In genomic region chr17:74923101-74923500, GRCm38 (mm10) we compare ENCODE assay signal across 32 mouse cellular contexts.
DNase-seq lines count a peak whose midpoint lies in the region; ATAC-seq and TF ChIP-seq lines count a peak whose summit lies in the region.
"Had no signal": no experiment of that assay in that cellular context is flagged by ENCODE, and none has a peak within 500 bp of the region (broad histone marks: within the 10 kb centered on the region; RNA-seq: fewer than 3 reads in every experiment).

No protein-coding gene starts in this region.

- H3K36me3 ChIP-seq in kidney, postnatal 0 days (ENCODE audit: insufficient read depth, low read length), result no peaks in the 10 kb centered on the region
- no peaks in the 10 kb centered on the region for H3K36me3 ChIP-seq in lung, embryonic 16.5 days (ENCODE audit: control insufficient read depth, insufficient read depth, low read length)
- H3K36me3 ChIP-seq in intestine, embryonic 15.5 days, result no peaks in the 10 kb centered on the region
- H3K36me3 ChIP-seq in stomach, postnatal 0 days (ENCODE audit: control insufficient read depth, insufficient read depth, low read length), result no peaks in the 10 kb centered on the region
- H3K36me3 ChIP-seq: forebrain, embryonic 10.5 days; G1E; heart, embryonic 10.5 days; hindbrain, embryonic 15.5 days; midbrain, embryonic 10.5 days; neural tube, embryonic 13.5 days; stomach, embryonic 15.5 days had no signal

- ATAC-seq in kidney, postnatal 0 days (replicated peaks; ENCODE audit: low FRiP score, low read depth), result peak; percentile 69; the same call in 1 of the 2 replicates
- ATAC-seq in lung, embryonic 16.5 days (ENCODE audit: low read depth), result 0 out of 2 replicates have a peak, but pooled peaks have one; percentile 16
- peak; percentile 77 for ATAC-seq in intestine, embryonic 15.5 days
- ATAC-seq in stomach, postnatal 0 days (ENCODE audit: low FRiP score, low TSS enrichment), result peak; percentile 38; the same call in 1 of the 2 replicates
- ATAC-seq: forebrain, embryonic 16.5 days; midbrain, embryonic 16.5 days; Patski had no signal

- WGBS in kidney, postnatal 0 days, result 16% methylated on average over 9 of the region's 9 CpGs
- 42% methylated on average over 9 of the region's 9 CpGs for WGBS in lung, embryonic 16.5 days
- WGBS in intestine, embryonic 15.5 days, result 27% methylated on average over 9 of the region's 9 CpGs
- whole genome bisulfite sequencing in stomach, postnatal 0 days, result 36% methylated on average over 9 of the region's 9 CpGs

- H3K4me1 ChIP-seq in kidney, postnatal 0 days (replicated peaks; ENCODE audit: insufficient read depth, low read length), result no peaks in the 10 kb centered on the region
- H3K4me1 ChIP-seq in lung, embryonic 16.5 days (replicated peaks; ENCODE audit: control insufficient read depth, insufficient read depth, low read length), result no peaks in the 10 kb centered on the region
- peaks cover 9% of the 10 kb centered on the region; the same call in 1 of the 2 replicates for H3K4me1 ChIP-seq in intestine, embryonic 15.5 days (replicated peaks)
- H3K4me1 ChIP-seq in stomach, postnatal 0 days (replicated peaks; ENCODE audit: control insufficient read depth, insufficient read depth), result no peaks in the 10 kb centered on the region
- H3K4me1 ChIP-seq: hindbrain, embryonic 15.5 days; stomach, embryonic 15.5 days had no signal

- no peak for TF ChIP-seq CTCF in kidney, postnatal 0 days (IDR thresholded peaks at IDR 0.05; ENCODE audit: low read depth)
- TF ChIP-seq CTCF in stomach, postnatal 0 days (IDR thresholded peaks at IDR 0.05; ENCODE audit: low read depth), result no peak

- H3K27me3 ChIP-seq in kidney, postnatal 0 days (ENCODE audit: insufficient read depth, low read length), result no peaks in the 10 kb centered on the region
- no peaks in the 10 kb centered on the region for H3K27me3 ChIP-seq in lung, embryonic 16.5 days (ENCODE audit: control insufficient read depth, insufficient read depth, low read depth, low read length)
- H3K27me3 ChIP-seq in intestine, embryonic 15.5 days (replicated peaks), result no peaks in the 10 kb centered on the region
- H3K27me3 ChIP-seq in stomach, postnatal 0 days (ENCODE audit: control insufficient read depth, insufficient read depth, low read length), result no peaks in the 10 kb centered on the region
- H3K27me3 ChIP-seq: CH12.LX; hindbrain, embryonic 15.5 days; neural tube, embryonic 13.5 days; Patski; stomach, embryonic 15.5 days had no signal

- H3K9me3 ChIP-seq in kidney, postnatal 0 days (replicated peaks; ENCODE audit: low read length), result no peaks in the 10 kb centered on the region
- no peaks in the 10 kb centered on the region for H3K9me3 ChIP-seq in lung, embryonic 16.5 days (ENCODE audit: control insufficient read depth, low read length)
- H3K9me3 ChIP-seq in intestine, embryonic 15.5 days, result no peaks in the 10 kb centered on the region
- no peaks in the 10 kb centered on the region for H3K9me3 ChIP-seq in stomach, postnatal 0 days (ENCODE audit: control insufficient read depth, low read length)
- H3K9me3 ChIP-seq: forebrain, embryonic 10.5 days; G1E; heart, embryonic 10.5 days; hindbrain, embryonic 15.5 days; midbrain, embryonic 10.5 days; neural tube, embryonic 13.5 days; stomach, embryonic 15.5 days had no signal

- no peak overlapping the region for H3K4me3 ChIP-seq in kidney, postnatal 0 days (replicated peaks; ENCODE audit: low read depth, low read length)
- no peak overlapping the region for H3K4me3 ChIP-seq in lung, embryonic 16.5 days (ENCODE audit: low read length)
- H3K4me3 ChIP-seq in intestine, embryonic 15.5 days (replicated peaks), result no peak overlapping the region
- H3K4me3 ChIP-seq in stomach, postnatal 0 days (ENCODE audit: low read depth, low read length), result no peak overlapping the region
- H3K4me3 ChIP-seq: forebrain, embryonic 10.5 days; heart, embryonic 10.5 days; hindbrain, embryonic 15.5 days; midbrain, embryonic 10.5 days; myocyte; neural tube, embryonic 13.5 days; stomach, embryonic 15.5 days had no signal

- H3K9ac ChIP-seq in kidney, postnatal 0 days (ENCODE audit: low read depth, low read length), result no peak overlapping the region
- H3K9ac ChIP-seq in lung, embryonic 16.5 days (ENCODE audit: low read length), result no peak overlapping the region
- no peak overlapping the region for H3K9ac ChIP-seq in intestine, embryonic 15.5 days
- H3K9ac ChIP-seq in stomach, postnatal 0 days (ENCODE audit: low read length), result no peak overlapping the region
- H3K9ac ChIP-seq: hindbrain, embryonic 15.5 days; neural tube, embryonic 13.5 days; stomach, embryonic 15.5 days had no signal

- H3K4me2 ChIP-seq in kidney, postnatal 0 days (ENCODE audit: low read length), result no peak overlapping the region
- H3K4me2 ChIP-seq in lung, embryonic 16.5 days (ENCODE audit: low read depth, low read length), result no peak overlapping the region
- no peak overlapping the region for H3K4me2 ChIP-seq in intestine, embryonic 15.5 days (replicated peaks)
- H3K4me2 ChIP-seq in stomach, postnatal 0 days (replicated peaks; ENCODE audit: low read depth), result no peak overlapping the region
- H3K4me2 ChIP-seq: hindbrain, embryonic 15.5 days; neural tube, embryonic 13.5 days; stomach, embryonic 15.5 days had no signal

- peak; percentile 44 for DNase-seq in kidney, postnatal 0 days (ENCODE audit: low spot score)
- DNase-seq in kidney, adult 8-10 months, result no peak
- no peak for DNase-seq in lung, adult 18-20 months
- peak; percentile 25 for DNase-seq in stomach, postnatal 0 days (ENCODE audit: low spot score)
- DNase-seq in spleen, postnatal 10 days (ENCODE audit: low spot score in 2 of 2), result no peak
- DNase-seq in urinary bladder, postnatal 25 days (ENCODE audit: low spot score), result no peak
- DNase-seq: adrenal gland, adult 2 months; B cell, adult 2 months; cerebellum, adult 11-12 months; cerebellum, postnatal 25 days; gastrocnemius, postnatal 10 days; kidney, adult 18-20 months; layer of hippocampus, postnatal 36 days; liver; right cerebral cortex, postnatal 25 days; thymus, adult 18-20 months; thymus, postnatal 36 days had no signal

- H3K27ac ChIP-seq in kidney, postnatal 0 days, result no peak overlapping the region
- H3K27ac ChIP-seq in lung, embryonic 16.5 days (ENCODE audit: low read length), result no peak overlapping the region
- no peak overlapping the region for H3K27ac ChIP-seq in intestine, embryonic 15.5 days
- H3K27ac ChIP-seq in stomach, postnatal 0 days (replicated peaks), result no peak overlapping the region
- H3K27ac ChIP-seq: forebrain, embryonic 10.5 days; heart, embryonic 10.5 days; hindbrain, embryonic 15.5 days; macrophage; midbrain, embryonic 10.5 days; neural tube, embryonic 13.5 days; stomach, embryonic 15.5 days had no signal

- no peak for TF ChIP-seq EP300 in stomach, postnatal 0 days (optimal IDR thresholded peaks at IDR 0.05)

Comparison
In these comparisons a context has a peak if more than half of its experiments do, and no peak if none do; other contexts are left out.
1. DNase-seq: peak in kidney, postnatal 0 days (single experiment) and stomach, postnatal 0 days (single experiment); none in kidney, adult 8-10 months (0 of 2), lung, adult 18-20 months (0 of 2), spleen, postnatal 10 days (0 of 2) and urinary bladder, postnatal 25 days (single experiment).
2. ATAC-seq: peak in every context shown above with its lines; median percentile 77 in intestine, embryonic 15.5 days; 69 in kidney, postnatal 0 days; 38 in stomach, postnatal 0 days; 16 in lung, embryonic 16.5 days.